Mouse (Mus musculus): ENCODE results near the gene Eif4g1.

The Eif4g1 gene

GRCm38 (mm10) chr16:20672965-20673705, 5.0 kb downstream of the Eif4g1 start:
- no peak for DNase-seq (ENCODE audit: low spot score)

- DNase-seq (ENCODE audit: low spot score), result no peak
Observed at GRCm38 (mm10) chr16:20673706-20674303, 5.7 kb downstream of the Eif4g1 start.

- no peak for DNase-seq (ENCODE audit: low spot score)
Observed at GRCm38 (mm10) chr16:20675213-20675612, 7.1 kb downstream of the Eif4g1 start.

DNA sequence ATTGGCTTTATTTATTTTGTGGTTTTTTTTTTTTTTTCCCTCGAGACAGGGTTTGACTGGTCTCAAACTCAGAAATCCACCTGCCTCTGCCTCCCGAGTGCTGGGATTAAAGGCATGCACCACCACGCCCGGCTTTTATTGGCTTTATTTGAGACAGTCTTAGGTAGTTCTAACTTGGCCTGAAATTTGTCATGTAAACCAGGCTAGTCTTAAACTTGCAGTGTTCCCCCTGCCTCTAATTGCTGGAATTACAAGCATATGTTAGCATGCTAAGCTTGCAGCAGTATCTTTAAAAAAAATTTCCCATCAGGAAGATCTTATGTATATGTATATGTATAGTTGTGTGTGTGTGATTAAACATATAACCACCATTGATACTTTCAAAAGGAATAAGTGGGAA, 8.6 kb downstream of the Eif4g1 start:
- no peak for DNase-seq (ENCODE audit: low spot score)

- no peak for DNase-seq (ENCODE audit: low spot score)
Observed at GRCm38 (mm10) chr16:20677380-20677779, 9.3 kb downstream of the Eif4g1 start.

DNA sequence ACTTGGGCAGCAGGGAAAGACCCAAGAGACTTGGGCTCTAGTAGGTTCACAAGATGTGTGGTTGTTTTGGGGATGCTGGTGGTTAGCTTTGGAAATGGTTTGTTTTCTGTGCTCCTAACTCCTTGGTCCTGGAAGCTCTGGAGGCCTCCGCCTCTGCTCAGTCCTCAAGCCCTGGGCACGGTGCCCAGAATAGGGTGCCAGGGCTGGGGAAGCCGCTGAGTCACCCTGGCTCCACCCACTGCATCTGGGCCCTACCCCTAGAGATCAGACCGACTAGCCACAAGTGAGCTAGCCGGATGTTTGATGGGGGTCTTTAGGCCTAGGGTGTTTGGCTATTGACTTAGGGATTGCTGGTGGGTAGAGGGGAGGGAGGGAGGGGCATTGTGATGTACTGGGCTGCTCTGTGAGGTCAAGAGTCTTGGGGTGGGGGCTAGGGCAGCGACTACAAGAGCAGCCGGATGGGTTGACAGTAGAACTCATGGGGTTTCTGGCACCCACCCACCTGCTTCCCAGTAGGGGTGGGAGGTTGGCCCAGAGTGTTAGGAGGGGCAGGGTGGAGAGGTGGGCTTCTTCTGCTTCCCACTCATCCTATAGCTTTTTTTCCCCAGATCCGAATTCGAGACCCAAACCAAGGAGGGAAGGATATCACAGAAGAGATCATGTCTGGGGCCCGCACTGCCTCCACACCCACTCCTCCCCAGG, 10.0 kb downstream of the Eif4g1 start:
- DNase-seq (ENCODE audit: low spot score), result peak; percentile 45

DNA sequence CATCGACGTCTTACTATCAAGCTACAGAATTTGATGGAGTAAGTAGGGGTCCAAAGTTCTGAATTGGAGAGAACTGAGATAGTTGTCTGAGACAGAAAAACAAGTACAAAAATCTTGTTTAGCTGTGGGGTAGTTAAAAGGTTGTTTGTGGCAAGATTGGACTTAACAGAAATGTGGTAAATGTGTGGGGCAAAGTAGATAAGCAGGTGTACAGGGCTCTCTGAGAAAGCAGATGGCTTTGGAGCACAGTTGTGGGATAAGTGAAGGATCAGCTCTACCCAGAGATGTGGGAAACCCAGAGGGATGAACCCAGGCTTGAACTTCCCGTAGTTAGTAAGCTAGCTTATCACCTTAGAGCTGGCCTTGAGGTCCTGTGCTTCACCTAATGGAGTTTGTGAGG, 22.7 kb downstream of the Eif4g1 start:
- no peak for DNase-seq (ENCODE audit: low spot score)

DNA sequence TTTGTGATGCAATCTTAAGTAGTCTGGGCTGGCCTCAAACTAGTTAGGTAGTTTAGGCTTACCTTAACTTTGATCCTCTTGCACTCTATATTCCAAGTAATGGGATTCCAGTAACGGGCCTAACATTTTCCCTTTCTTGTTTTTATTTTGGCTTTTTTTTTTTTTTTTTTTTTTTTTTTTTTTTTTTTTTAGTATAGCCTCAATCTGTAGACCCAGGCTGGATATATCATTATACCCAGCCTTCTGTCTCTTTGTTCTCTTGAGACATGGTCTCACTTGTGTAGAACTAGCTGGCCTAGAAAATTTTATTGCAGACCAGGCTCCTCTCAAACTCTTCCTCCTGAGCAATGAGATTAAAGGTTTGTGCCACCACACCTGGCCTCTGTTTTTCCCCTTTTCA, 23.5 kb downstream of the Eif4g1 start:
- DNase-seq (ENCODE audit: low spot score), result no peak

- DNase-seq (ENCODE audit: low spot score), result no peak
Observed at GRCm38 (mm10) chr16:20692241-20692965, 24.3 kb downstream of the Eif4g1 start.

DNA sequence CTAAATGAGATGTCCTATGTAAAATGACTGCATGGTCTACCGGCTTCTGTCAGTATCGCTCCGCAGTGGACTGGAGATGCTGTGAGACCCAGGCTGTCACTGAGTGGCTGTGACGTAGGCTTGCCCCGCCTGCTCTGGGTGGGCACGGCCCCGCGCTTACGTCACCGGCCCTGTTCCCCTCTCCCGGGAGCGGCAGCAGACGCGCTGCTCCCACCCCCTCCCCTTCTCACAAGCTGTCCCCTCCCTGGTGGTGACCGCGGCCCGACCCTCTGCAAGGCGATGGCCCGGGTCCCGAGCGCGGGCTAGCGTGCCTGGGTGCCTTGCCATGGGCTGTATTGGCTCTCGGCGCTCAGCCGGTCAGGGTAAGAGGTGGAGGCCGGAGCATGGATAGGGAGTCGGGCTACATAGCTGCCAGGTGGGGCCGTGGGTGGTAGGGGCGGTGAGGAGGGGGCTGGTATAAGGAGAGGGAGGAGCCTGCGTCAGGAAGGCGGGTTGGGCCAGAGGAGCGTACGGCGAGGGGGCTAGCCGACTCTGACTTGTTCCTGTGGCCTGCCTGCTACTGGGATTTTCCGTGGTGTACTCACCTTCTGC, 25.1 kb downstream of the Eif4g1 start, which contains the start of gene Fam131a:
Fam131a (plus strand) TSS at position 131 of the 591 bp plus-strand sequence.
- DNase-seq (ENCODE audit: low spot score), result no peak

GRCm38 (mm10) chr16:20694781-20695180, 26.7 kb downstream of the Eif4g1 start:
- DNase-seq (ENCODE audit: low spot score), result no peak

DNA sequence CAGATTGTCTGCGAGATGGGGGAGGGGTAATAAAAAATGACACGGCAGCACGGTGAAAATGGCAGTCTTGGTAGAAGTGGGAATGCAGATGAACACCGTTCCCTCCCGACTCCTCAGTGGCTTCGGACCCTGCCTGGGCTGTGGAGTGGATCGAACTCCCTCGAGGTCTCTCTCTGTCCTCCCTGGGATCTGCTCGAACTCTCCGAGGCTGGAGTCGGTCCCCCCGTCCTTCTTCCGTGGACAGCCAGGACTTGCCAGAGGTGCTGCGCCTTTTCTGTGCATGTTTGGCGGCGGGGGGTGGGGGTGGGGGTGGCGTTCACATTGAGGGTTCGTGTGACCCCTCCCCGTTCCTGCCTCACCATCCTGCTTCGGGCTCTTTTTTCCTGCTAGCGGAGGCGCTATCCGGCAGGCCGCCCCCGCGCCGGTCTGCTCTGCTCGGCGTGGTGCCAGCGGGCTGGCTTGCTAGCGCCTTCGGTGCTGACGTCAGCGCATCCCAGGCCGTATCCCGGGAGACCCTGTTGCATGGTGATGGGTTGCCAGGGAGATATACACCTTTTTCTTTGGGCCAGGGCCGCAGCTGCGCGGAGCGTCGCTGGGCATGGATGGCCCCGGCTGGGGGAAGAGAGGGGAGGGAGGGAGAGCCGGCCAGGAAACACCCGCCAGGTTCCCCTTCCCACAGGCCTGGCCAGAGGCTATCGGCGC, 27.7 kb downstream of the Eif4g1 start:
- no peak for DNase-seq (ENCODE audit: low spot score)

GRCm38 (mm10) chr16:20699266-20699665, 31.2 kb downstream of the Eif4g1 start:
- no peak for DNase-seq (ENCODE audit: low spot score)

DNA sequence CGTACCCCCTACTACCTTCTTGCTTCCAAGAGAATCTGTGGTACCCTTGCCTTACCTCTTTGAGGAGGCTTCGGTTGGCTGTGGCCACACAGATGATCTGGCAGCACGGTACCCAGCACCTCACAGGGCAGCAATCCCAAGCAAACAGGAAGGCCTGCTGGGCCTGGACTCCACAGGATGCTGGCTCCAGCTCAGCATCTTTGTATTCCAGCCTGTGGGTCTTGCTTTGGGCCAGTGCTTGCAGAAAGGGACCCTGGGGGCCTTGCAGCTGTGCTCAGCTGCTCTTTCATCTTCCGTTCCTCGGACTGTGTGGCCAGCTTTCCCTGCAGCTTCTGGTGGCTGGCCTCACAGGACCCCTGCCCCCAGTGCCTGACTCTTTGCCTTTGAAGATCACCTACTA, 31.9 kb downstream of the Eif4g1 start:
- no peak for DNase-seq (ENCODE audit: low spot score)

GRCm38 (mm10) chr16:20701316-20701715, 33.2 kb downstream of the Eif4g1 start:
- DNase-seq (ENCODE audit: low spot score), result no peak

DNA sequence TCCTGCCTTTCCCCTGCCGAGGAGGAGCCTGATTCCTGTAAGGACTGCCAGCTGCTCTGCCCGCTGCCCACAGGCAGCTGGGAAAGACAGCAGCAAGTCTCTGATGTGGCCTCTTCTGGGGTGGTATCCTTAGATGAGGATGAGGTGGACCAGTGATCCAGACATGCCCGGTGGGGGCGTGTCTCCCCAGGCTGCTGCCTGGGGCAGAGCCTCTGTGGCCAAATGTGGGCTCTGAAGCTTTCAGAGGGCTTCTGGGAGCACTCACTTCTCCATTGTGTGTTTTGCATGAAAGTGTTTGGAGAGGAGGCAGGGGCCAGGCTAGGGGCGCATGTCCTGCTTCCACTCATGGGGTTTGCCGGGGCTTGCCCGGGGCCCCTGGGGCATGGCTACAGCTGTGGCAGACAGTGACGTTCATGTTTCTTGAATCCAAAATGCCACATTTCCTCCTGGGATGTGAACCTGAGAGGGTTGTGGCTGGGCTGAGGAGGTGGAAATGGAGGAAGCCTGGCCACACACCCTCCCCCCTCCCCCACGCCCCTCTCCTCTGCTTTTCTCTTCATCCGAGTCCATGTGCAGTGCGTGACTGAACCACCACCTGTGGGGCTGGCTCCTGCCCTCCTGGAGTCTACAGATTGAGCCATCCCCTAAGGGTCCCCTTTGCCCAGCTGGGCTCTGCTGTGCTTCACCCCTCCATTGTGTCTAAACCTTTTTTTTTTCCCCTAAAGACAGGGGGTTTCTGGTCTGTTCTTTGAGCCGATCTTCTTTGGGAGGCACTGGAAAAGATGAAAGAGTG, 33.8 kb downstream of the Eif4g1 start:
- no peak for DNase-seq (ENCODE audit: low spot score)

DNA sequence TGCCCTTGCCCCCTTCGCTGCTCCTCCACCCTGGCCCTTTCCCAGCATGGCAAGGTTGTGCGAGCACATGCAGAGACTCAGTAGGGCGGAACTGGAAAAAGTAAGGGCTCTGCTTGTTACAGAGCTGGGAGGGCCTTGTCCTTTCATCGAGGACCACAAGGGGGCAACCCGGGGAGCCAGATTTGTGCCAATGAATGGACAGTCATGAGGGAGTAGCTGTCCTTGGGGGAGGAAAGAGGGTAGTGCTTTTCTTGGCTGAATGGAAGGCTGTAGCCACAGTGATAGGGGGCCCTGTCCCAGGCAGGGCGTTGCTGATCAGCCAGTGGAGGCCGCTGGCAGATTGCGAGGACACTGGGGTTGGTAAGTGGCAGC, 34.4 kb downstream of the Eif4g1 start:
- no peak for DNase-seq (ENCODE audit: low spot score)

GRCm38 (mm10) chr16:20703071-20703470, 35.0 kb downstream of the Eif4g1 start:
- no peak for DNase-seq (ENCODE audit: low spot score)

DNA sequence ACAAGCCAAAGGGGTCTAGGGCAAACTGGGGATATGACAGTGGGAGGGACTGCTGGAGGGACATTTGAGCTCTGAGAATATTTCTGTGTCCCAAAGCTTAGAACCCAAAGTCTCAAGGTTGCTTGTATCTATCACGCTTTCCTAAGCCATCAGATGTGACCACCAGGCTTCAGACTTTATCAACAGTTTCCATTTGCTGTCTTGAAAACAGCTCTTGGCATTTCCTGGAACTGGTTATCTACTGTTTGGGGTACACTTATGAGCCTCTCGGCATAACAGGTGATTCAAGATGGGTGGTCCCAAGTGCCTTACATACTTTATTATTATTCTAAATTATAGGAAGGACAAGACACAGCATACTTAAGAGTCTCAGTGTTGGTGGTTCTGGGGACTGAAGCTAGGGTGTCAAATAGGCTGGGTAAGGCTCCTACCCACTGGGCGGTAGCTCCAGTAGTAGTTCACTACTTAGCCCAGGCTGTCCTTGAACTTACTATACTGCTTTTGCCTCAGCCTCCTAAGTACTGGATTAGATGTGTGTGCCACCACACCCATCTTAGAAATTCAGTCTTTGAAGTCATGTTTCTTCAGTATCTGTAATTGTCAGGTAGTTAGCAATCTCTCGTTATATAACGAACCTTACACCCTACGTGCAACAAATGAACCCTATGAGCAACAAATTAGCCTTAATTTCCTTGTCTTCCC, 35.7 kb downstream of the Eif4g1 start:
- DNase-seq (ENCODE audit: low spot score), result no peak

DNA sequence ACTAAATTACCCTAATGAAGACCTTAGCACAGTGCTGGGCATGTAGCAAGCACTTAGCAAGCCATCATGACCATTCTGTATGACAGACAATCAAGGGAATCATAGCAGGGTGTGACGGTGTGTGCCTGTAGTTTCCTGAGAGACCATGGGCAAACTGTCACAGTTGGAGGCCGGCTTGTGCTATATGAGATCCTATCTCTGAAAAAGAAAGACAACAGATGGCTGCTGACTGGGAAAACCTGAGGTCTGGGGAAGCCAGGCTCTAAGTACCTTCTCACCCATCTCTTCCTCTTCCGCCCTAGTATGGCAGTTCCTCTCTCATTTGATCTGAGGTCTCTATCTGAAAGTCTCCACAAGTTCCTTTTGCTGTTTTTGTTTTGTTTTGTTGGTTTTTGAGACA, 37.7 kb downstream of the Eif4g1 start:
- no peak for DNase-seq (ENCODE audit: low spot score)

Data from urinary bladder, postnatal 10 days (tissue).